Mouse (Mus musculus) small intestine, adult 2 months (tissue): ENCODE data around the gene Ccdc32.

Experiments used
- CTCF ChIP-seq: fragments of 200-500 bp; IDR thresholded peaks from 2 replicates; pipeline ENCODE4 v1.5.1; 2012; ENCODE audit warnings: low read depth, mild to moderate bottlenecking, control low read depth, inconsistent platforms, low read length, moderate library complexity, mixed read lengths; ENCODE audit not compliant: insufficient replicate concordance, insufficient read length; ENCODE audit errors: extremely low read depth
- POLR2A ChIP-seq: fragments of 200-500 bp; IDR thresholded peaks from 2 replicates; pipeline ENCODE4 v1.6.1; 2012; ENCODE audit warnings: low read depth, mild to moderate bottlenecking, control low read depth, inconsistent platforms, low read length, moderate library complexity

DNA sequence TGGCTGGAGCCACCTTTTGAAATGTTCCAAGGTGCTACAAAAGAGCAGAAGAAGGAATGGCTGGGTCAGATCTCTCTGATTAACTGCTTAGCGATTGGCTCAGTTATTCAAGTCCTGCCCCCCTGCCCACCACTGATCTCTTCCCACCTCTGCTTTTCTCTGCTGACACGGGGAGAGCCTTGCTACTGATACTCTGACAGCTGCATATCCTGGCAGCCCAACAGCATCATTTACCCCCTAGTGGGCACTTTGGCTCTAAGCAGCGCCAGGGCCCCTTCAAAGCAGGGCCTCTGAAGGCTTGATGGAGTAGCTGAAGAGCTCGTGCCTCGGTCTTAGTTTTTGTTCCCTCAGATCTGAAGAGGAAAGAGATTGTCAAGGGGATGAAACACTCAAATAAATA lies 10.1 kb downstream of the Ccdc32 start:
- TF ChIP-seq POLR2A (no peak), CTCF (no peak)
